Mouse (Mus musculus) lung, embryonic 15.5 days (tissue): ENCODE results near the gene Ccdc155. TPM values are rescaled to one million over a fixed set of nuclear protein-coding genes. Genes with fewer than 3 reads are reported as not detected.

Experiments used
- ATAC-seq: fragments of 200-750 bp; cut with Nextera tagmentation; 2 replicates; pipeline ENCODE4 v1.8.0; 2017; ENCODE audit warnings: moderate number of reproducible peaks, borderline replicate concordance; ENCODE audit not compliant: low FRiP score, low TSS enrichment; ENCODE audit errors: extremely low read depth
- H3K27ac ChIP-seq: fragments of 300-500 bp; sonication (generic); 2 replicates; pipeline ENCODE4 v1.5.1; 2015; ENCODE audit warnings: moderate library complexity, mild to moderate bottlenecking, inconsistent platforms
- H3K27me3 ChIP-seq: fragments of 300-500 bp; sonication (generic); 2 replicates; pipeline ENCODE4 v1.6.1; 2015; ENCODE audit warnings: inconsistent platforms
- H3K36me3 ChIP-seq: fragments of 300-500 bp; sonication (generic); 2 replicates; pipeline ENCODE4 v1.6.1; 2015; ENCODE audit warnings: inconsistent platforms
- H3K4me1 ChIP-seq: fragments of 300-500 bp; sonication (generic); 2 replicates; pipeline ENCODE4 v1.6.1; 2015; ENCODE audit warnings: inconsistent platforms
- H3K4me2 ChIP-seq: fragments of 300-500 bp; sonication (generic); 2 replicates; pipeline ENCODE4 v1.6.1; 2015; ENCODE audit warnings: inconsistent platforms, mild to moderate bottlenecking, moderate library complexity
- H3K4me3 ChIP-seq: fragments of 300-500 bp; sonication (generic); 2 replicates; pipeline ENCODE4 v1.5.1; 2015; ENCODE audit warnings: mild to moderate bottlenecking, inconsistent platforms
- H3K9ac ChIP-seq: fragments of 300-500 bp; sonication (generic); 2 replicates; pipeline ENCODE4 v1.6.1; 2015; ENCODE audit warnings: inconsistent platforms
- H3K9me3 ChIP-seq: fragments of 300-500 bp; sonication (generic); 2 replicates; pipeline ENCODE4 v1.6.1; 2016; ENCODE audit warnings: inconsistent platforms
- WGBS: fragments of 180-500 bp; shearing (Covaris S2); methylation state at CpG from one replicate; pipeline ENCODE4 v1.1.7; 2015; 5-methylcytosine and 5-hydroxymethylcytosine counted together
- polyA plus RNA-seq: library from polyadenylated mRNA; unstranded; fragments of >200 nt; fragmentation: Nextera tagmentation; extraction: Ambion mirVana; gene quantifications from 2 replicates; pipeline ENCODE4 v1.2.1, GENCODE M21; 2015

The Ccdc155 gene
- polyA plus RNA-seq, result 0.75 and 1.1 TPM in 2 replicates

GRCm38 (mm10) chr7:45204380-45205143, at the start of gene Ccdc155:
Ccdc155 (minus strand) TSS chr7:45204892.
- H3K27ac ChIP-seq, result no peak within 1 kb of the TSS
- no peaks in the 10 kb centered on the region for H3K4me1 ChIP-seq
- H3K4me2 ChIP-seq, result peak within 1 kb of the TSS; percentile 59
- peak within 1 kb of the TSS; percentile 49 for H3K4me3 ChIP-seq
- H3K9ac ChIP-seq, result peak within 1 kb of the TSS; percentile 26; the same call in 1 of the 2 replicates
- ATAC-seq, result peak; percentile 95
- H3K27me3 ChIP-seq, result peaks cover 5% of the 10 kb centered on the region
- H3K9me3 ChIP-seq, result no peaks in the 10 kb centered on the region
- H3K36me3 ChIP-seq, result no peaks in the 10 kb centered on the region
- 7% methylated on average over 43 of the region's 44 CpGs for WGBS

GRCm38 (mm10) chr7:45253806-45254205, 49.1 kb upstream of the Ccdc155 start:
- no peaks in the 10 kb centered on the region for H3K9me3 ChIP-seq
- 76% methylated on average over 8 of the region's 8 CpGs for WGBS
- ATAC-seq, result no peak
- no peaks in the 10 kb centered on the region for H3K27me3 ChIP-seq
- H3K4me1 ChIP-seq, result no peaks in the 10 kb centered on the region
- no peak overlapping the region for H3K27ac ChIP-seq
- no peaks in the 10 kb centered on the region for H3K36me3 ChIP-seq
- H3K4me2 ChIP-seq, result no peak overlapping the region
- H3K4me3 ChIP-seq, result no peak overlapping the region
- H3K9ac ChIP-seq, result no peak overlapping the region

- 44% methylated on average over 3 of the region's 3 CpGs for WGBS
- no peak for ATAC-seq
- no peak overlapping the region for H3K4me2 ChIP-seq
- H3K27ac ChIP-seq, result no peak overlapping the region
- H3K36me3 ChIP-seq, result no peaks in the 10 kb centered on the region
- no peaks in the 10 kb centered on the region for H3K27me3 ChIP-seq
- no peak overlapping the region for H3K9ac ChIP-seq
- no peak overlapping the region for H3K4me3 ChIP-seq
- no peaks in the 10 kb centered on the region for H3K9me3 ChIP-seq
- no peaks in the 10 kb centered on the region for H3K4me1 ChIP-seq
Measured at GRCm38 (mm10) chr7:45247666-45248065, 43.0 kb upstream of the Ccdc155 start.

GRCm38 (mm10) chr7:45241389-45241749, 36.7 kb upstream of the Ccdc155 start:
- Histone ChIP-seq H3K27ac (no peak overlapping the region), H3K27me3 (no peaks in the 10 kb centered on the region), H3K36me3 (no peaks in the 10 kb centered on the region), H3K4me2 (peak overlapping the region; percentile 43), H3K4me3 (no peak overlapping the region; the same call in 1 of the 2 replicates), H3K9me3 (no peaks in the 10 kb centered on the region), H3K9ac (no peak overlapping the region), H3K4me1 (peaks cover 16% of the 10 kb centered on the region; the same call in 1 of the 2 replicates)
- WGBS, result 78% methylated on average over 6 of the region's 6 CpGs
- no peak for ATAC-seq

GRCm38 (mm10) chr7:45240633-45241388, 36.1 kb upstream of the Ccdc155 start, which contains the start of gene Slc6a16:
Slc6a16 (plus strand) TSS chr7:45241085.
- no peak for ATAC-seq
- Histone ChIP-seq H3K36me3 (no peaks in the 10 kb centered on the region), H3K4me3 (peak within 1 kb of the TSS; percentile 21), H3K27me3 (no peaks in the 10 kb centered on the region), H3K4me2 (peak within 1 kb of the TSS; percentile 43), H3K9ac (peak within 1 kb of the TSS; percentile 5; the same call in 1 of the 2 replicates), H3K9me3 (no peaks in the 10 kb centered on the region), H3K4me1 (peaks cover 16% of the 10 kb centered on the region), H3K27ac (no peak within 1 kb of the TSS)
- 16% methylated on average over 52 of the region's 53 CpGs for WGBS

- ATAC-seq, result no peak
- Histone ChIP-seq H3K27me3 (no peaks in the 10 kb centered on the region), H3K9me3 (no peaks in the 10 kb centered on the region), H3K4me3 (no peak overlapping the region), H3K4me2 (no peak overlapping the region), H3K36me3 (no peaks in the 10 kb centered on the region), H3K4me1 (peaks cover 23% of the 10 kb centered on the region), H3K9ac (no peak overlapping the region), H3K27ac (no peak overlapping the region)
- WGBS, result 79% methylated on average over 7 of the region's 7 CpGs
Measured at GRCm38 (mm10) chr7:45240109-45240508, 35.4 kb upstream of the Ccdc155 start.

- Histone ChIP-seq H3K36me3 (no peaks in the 10 kb centered on the region), H3K4me3 (no peak within 1 kb of the TSS), H3K27ac (no peak within 1 kb of the TSS), H3K9me3 (no peaks in the 10 kb centered on the region), H3K27me3 (no peaks in the 10 kb centered on the region), H3K9ac (no peak within 1 kb of the TSS), H3K4me1 (peaks cover 35% of the 10 kb centered on the region), H3K4me2 (no peak within 1 kb of the TSS; the same call in 1 of the 2 replicates)
- WGBS, result 28% methylated on average over 20 of the region's 20 CpGs
- ATAC-seq, result no peak
Measured at GRCm38 (mm10) chr7:45238723-45239496, 34.2 kb upstream of the Ccdc155 start, which contains the start of gene Cd37. Cd37 (minus strand) TSS chr7:45239115.

- H3K27ac ChIP-seq, result no peak overlapping the region
- no peaks in the 10 kb centered on the region for H3K27me3 ChIP-seq
- H3K4me2 ChIP-seq, result no peak overlapping the region; the same call in 1 of the 2 replicates
- H3K4me1 ChIP-seq, result peaks cover 44% of the 10 kb centered on the region
- no peak overlapping the region for H3K9ac ChIP-seq
- no peak overlapping the region for H3K4me3 ChIP-seq
- ATAC-seq, result no peak
- peaks cover 2% of the 10 kb centered on the region for H3K36me3 ChIP-seq
- 74% methylated on average over 17 of the region's 17 CpGs for WGBS
- H3K9me3 ChIP-seq, result no peaks in the 10 kb centered on the region
Measured at GRCm38 (mm10) chr7:45237747-45238699, 33.3 kb upstream of the Ccdc155 start.

GRCm38 (mm10) chr7:45235656-45236180, 31.0 kb upstream of the Ccdc155 start:
- WGBS, result 39% methylated on average over 17 of the region's 17 CpGs
- H3K27me3 ChIP-seq, result no peaks in the 10 kb centered on the region
- H3K4me1 ChIP-seq, result peaks cover 40% of the 10 kb centered on the region
- H3K9ac ChIP-seq, result no peak overlapping the region
- ATAC-seq, result 0 out of 2 replicates have a peak, but pooled peaks have one; percentile 2
- H3K9me3 ChIP-seq, result no peaks in the 10 kb centered on the region
- H3K36me3 ChIP-seq, result peaks cover 25% of the 10 kb centered on the region
- H3K4me2 ChIP-seq, result peak overlapping the region; percentile 58
- H3K4me3 ChIP-seq, result peak overlapping the region; percentile 27
- peak overlapping the region; percentile 38; the same call in 1 of the 2 replicates for H3K27ac ChIP-seq

GRCm38 (mm10) chr7:45234922-45235571, 30.4 kb upstream of the Ccdc155 start:
- Histone ChIP-seq H3K27ac (peak overlapping the region; percentile 38), H3K9ac (no peak overlapping the region), H3K4me2 (peak overlapping the region; percentile 58), H3K27me3 (no peaks in the 10 kb centered on the region), H3K36me3 (peaks cover 25% of the 10 kb centered on the region), H3K9me3 (no peaks in the 10 kb centered on the region), H3K4me3 (peak overlapping the region; percentile 27), H3K4me1 (peaks cover 37% of the 10 kb centered on the region)
- ATAC-seq, result peak; percentile 78
- 7% methylated on average over 21 of the region's 21 CpGs for WGBS
